ENCODE assay signal across 11 mouse cellular contexts in the genomic region with DNA sequence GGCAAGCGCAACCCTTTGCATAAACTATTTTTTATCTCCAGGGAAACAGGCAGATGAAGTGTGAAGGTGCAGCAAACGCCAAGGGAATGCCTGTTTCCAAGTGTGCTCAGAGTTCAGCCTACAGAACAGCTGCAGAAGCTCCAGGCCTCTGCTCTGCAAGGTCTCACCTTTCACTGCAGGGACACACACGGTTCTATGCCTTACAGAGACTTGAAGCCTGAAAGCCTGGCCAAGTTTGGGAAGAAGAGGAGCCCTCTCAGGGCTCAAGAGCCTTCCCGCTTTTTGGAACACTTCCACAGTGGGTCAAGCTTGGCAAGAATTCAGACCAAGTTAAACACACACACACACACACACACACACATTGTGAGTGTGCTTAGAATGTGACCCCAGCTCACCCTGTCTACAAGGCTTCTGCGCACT. TPM values are rescaled to one million over a fixed set of nuclear protein-coding genes. Genes with fewer than 3 reads are reported as not detected.
DNase-seq lines count a peak whose midpoint lies in the region; ATAC-seq and TF ChIP-seq lines count a peak whose summit lies in the region.
"Had no signal": no experiment of that assay in that cellular context is flagged by ENCODE, and none has a peak within 500 bp of the region (broad histone marks: within the 10 kb centered on the region; RNA-seq: fewer than 3 reads in every experiment).

No protein-coding gene starts in this region.

- DNase-seq in lung, embryonic 14.5 days = peak; percentile 94
- no peak for DNase-seq in lung, adult 2 months
- DNase-seq in intestine, embryonic 14.5 days (ENCODE audit: low spot score) = peak; percentile 73
- DNase-seq in spleen, postnatal 36 days (ENCODE audit: low spot score in 2 of 2) = no peak

- peak; percentile 87 for ATAC-seq in lung, embryonic 14.5 days (ENCODE audit: insufficient read depth)
- 0 out of 2 replicates have a peak, but pooled peaks have one; percentile 11 for ATAC-seq in intestine, embryonic 14.5 days (replicated peaks; ENCODE audit: low FRiP score, low TSS enrichment, low read depth)
- ATAC-seq in limb, embryonic 12.5 days (ENCODE audit: insufficient number of reproducible peaks, insufficient read depth, low FRiP score, low TSS enrichment, low read depth) = no peak
- peak; percentile 52 for ATAC-seq in stomach, embryonic 16.5 days (ENCODE audit: insufficient read depth, low FRiP score)
- ATAC-seq in CD4-positive, CD25-positive, alpha-beta regulatory T cell, adult 4 months = no peak
- ATAC-seq: midbrain, embryonic 15.5 days had no signal

- 8% methylated on average over 5 of the region's 5 CpGs for WGBS in lung, embryonic 14.5 days
- 23% methylated on average over 5 of the region's 5 CpGs for WGBS in lung, adult 2 months
- WGBS in intestine, embryonic 14.5 days = 17% methylated on average over 5 of the region's 5 CpGs
- 29% methylated on average over 5 of the region's 5 CpGs for whole genome bisulfite sequencing in limb, embryonic 12.5 days
- WGBS in stomach, embryonic 16.5 days = 29% methylated on average over 5 of the region's 5 CpGs

- peak overlapping the region; percentile 96 for H3K9ac ChIP-seq in lung, embryonic 14.5 days
- H3K9ac ChIP-seq in intestine, embryonic 14.5 days (ENCODE audit: low read length) = peak overlapping the region; percentile 91
- no peak overlapping the region for H3K9ac ChIP-seq in limb, embryonic 12.5 days (replicated peaks)
- peak overlapping the region; percentile 55 for H3K9ac ChIP-seq in stomach, embryonic 16.5 days (ENCODE audit: low read length)
- H3K9ac ChIP-seq: midbrain, embryonic 15.5 days had no signal

- peaks cover 36% of the 10 kb centered on the region for H3K27me3 ChIP-seq in lung, embryonic 14.5 days (ENCODE audit: insufficient read depth, low read length)
- no peaks in the 10 kb centered on the region for H3K27me3 ChIP-seq in intestine, embryonic 14.5 days (replicated peaks; ENCODE audit: control insufficient read depth, insufficient read depth, low read length)
- peaks cover 81% of the 10 kb centered on the region for H3K27me3 ChIP-seq in limb, embryonic 12.5 days
- H3K27me3 ChIP-seq in stomach, embryonic 16.5 days (ENCODE audit: control insufficient read depth, insufficient read depth, low read length) = 0 out of 2 replicates have a peak, but pooled peaks cover 5% of the 10 kb centered on the region

- peak overlapping the region; percentile 70 for H3K4me3 ChIP-seq in lung, embryonic 14.5 days (ENCODE audit: low read depth, low read length)
- no peak overlapping the region for H3K4me3 ChIP-seq in lung, adult 2 months (replicated peaks; ENCODE audit: extremely low read depth, low read depth, low read length)
- peak overlapping the region; percentile 58 for H3K4me3 ChIP-seq in intestine, embryonic 14.5 days (ENCODE audit: low read depth, low read length)
- H3K4me3 ChIP-seq in limb, embryonic 12.5 days (replicated peaks) = no peak overlapping the region
- peak overlapping the region; percentile 8 for H3K4me3 ChIP-seq in stomach, embryonic 16.5 days (replicated peaks; ENCODE audit: low read length)
- H3K4me3 ChIP-seq: midbrain, embryonic 15.5 days had no signal

- TF ChIP-seq POLR2A in lung, adult 2 months (IDR thresholded peaks at IDR 0.05; ENCODE audit: borderline replicate concordance, extremely low read depth, low read depth, low read length) = no peak

- no peaks in the 10 kb centered on the region for H3K9me3 ChIP-seq in lung, embryonic 14.5 days (ENCODE audit: low read depth, low read length)
- no peaks in the 10 kb centered on the region for H3K9me3 ChIP-seq in intestine, embryonic 14.5 days (ENCODE audit: control insufficient read depth, low read length)
- no peaks in the 10 kb centered on the region for H3K9me3 ChIP-seq in limb, embryonic 12.5 days
- H3K9me3 ChIP-seq in stomach, embryonic 16.5 days (replicated peaks; ENCODE audit: control insufficient read depth, low read length) = no peaks in the 10 kb centered on the region
- H3K9me3 ChIP-seq: midbrain, embryonic 15.5 days had no signal

- peak overlapping the region; percentile 99 for H3K27ac ChIP-seq in lung, embryonic 14.5 days (ENCODE audit: low read depth)
- H3K27ac ChIP-seq in intestine, embryonic 14.5 days (ENCODE audit: low read depth) = peak overlapping the region; percentile 95
- 0 out of 2 replicates have a peak overlapping the region, but pooled peaks have one; percentile 9 for H3K27ac ChIP-seq in limb, embryonic 12.5 days
- peak overlapping the region; percentile 96 for H3K27ac ChIP-seq in stomach, embryonic 16.5 days (ENCODE audit: low read length)
- H3K27ac ChIP-seq: midbrain, embryonic 15.5 days had no signal

- no peak for TF ChIP-seq CTCF in lung, embryonic 14.5 days (IDR thresholded peaks at IDR 0.05; ENCODE audit: low read depth)
- TF ChIP-seq CTCF in lung, adult 2 months (IDR thresholded peaks at IDR 0.05; ENCODE audit: insufficient read depth, low read length) = no peak

- H3K36me3 ChIP-seq in lung, embryonic 14.5 days (ENCODE audit: insufficient read depth) = peaks cover 3% of the 10 kb centered on the region; the same call in 1 of the 2 replicates
- H3K36me3 ChIP-seq in intestine, embryonic 14.5 days (ENCODE audit: control insufficient read depth, insufficient read depth, low read length) = peaks cover 3% of the 10 kb centered on the region; the same call in 1 of the 2 replicates
- H3K36me3 ChIP-seq in limb, embryonic 12.5 days = peaks cover 6% of the 10 kb centered on the region; the same call in 1 of the 2 replicates
- no peaks in the 10 kb centered on the region for H3K36me3 ChIP-seq in stomach, embryonic 16.5 days (ENCODE audit: control insufficient read depth, insufficient read depth, low read length)
- H3K36me3 ChIP-seq: G1E; midbrain, embryonic 15.5 days had no signal

- H3K4me1 ChIP-seq in lung, embryonic 14.5 days (ENCODE audit: insufficient read depth) = peaks cover 28% of the 10 kb centered on the region
- peaks cover 7% of the 10 kb centered on the region for H3K4me1 ChIP-seq in lung, adult 2 months (ENCODE audit: control insufficient read depth, insufficient read depth, low read length)
- peaks cover 69% of the 10 kb centered on the region for H3K4me1 ChIP-seq in intestine, embryonic 14.5 days (replicated peaks; ENCODE audit: control insufficient read depth, insufficient read depth, low read length)
- peaks cover 68% of the 10 kb centered on the region for H3K4me1 ChIP-seq in limb, embryonic 12.5 days (replicated peaks)
- peaks cover 36% of the 10 kb centered on the region for H3K4me1 ChIP-seq in stomach, embryonic 16.5 days (ENCODE audit: control insufficient read depth, insufficient read depth, low read length)

- H3K4me2 ChIP-seq in lung, embryonic 14.5 days = peak overlapping the region; percentile 87
- H3K4me2 ChIP-seq in intestine, embryonic 14.5 days (ENCODE audit: low read length) = peak overlapping the region; percentile 78
- H3K4me2 ChIP-seq in limb, embryonic 12.5 days = no peak overlapping the region
- peak overlapping the region; percentile 94 for H3K4me2 ChIP-seq in stomach, embryonic 16.5 days (ENCODE audit: low read depth, low read length)
- H3K4me2 ChIP-seq: midbrain, embryonic 15.5 days had no signal

RNA-seq across cellular contexts. Expression of gene Hoxa4, which starts 2.4 kb away (rescaled TPM):
- 7.0 and 7.7 TPM in 2 replicates for polyA plus RNA-seq in lung, embryonic 14.5 days (2014; fragmentation: Nextera tagmentation; extraction: Ambion mirVana)
- 5.7 and 8.4 TPM in 2 replicates for polyA plus RNA-seq in lung, adult 2 months (2012; rRNA removed)
- 7.5 and 7.7 TPM in 2 replicates for polyA plus RNA-seq in intestine, embryonic 14.5 days (2014; fragmentation: Nextera tagmentation; extraction: Ambion mirVana)
- polyA plus RNA-seq in limb, embryonic 12.5 days (2016; fragmentation: Nextera tagmentation; extraction: Ambion mirVana) = 0.35 and 0.90 TPM in 2 replicates
- polyA plus RNA-seq in stomach, embryonic 16.5 days (2015; fragmentation: Nextera tagmentation; extraction: Ambion mirVana) = 2.5 and 2.8 TPM in 2 replicates
- polyA plus RNA-seq in CD4-positive, CD25-positive, alpha-beta regulatory T cell, adult 4 months (2017; shearing (Covaris generic)) = not detected
- polyA plus RNA-seq: frontal cortex, adult 2 months; G1E; midbrain, embryonic 15.5 days had no signal

RNA-seq across cellular contexts. Expression of gene 5730596B20Rik, which starts 11.9 kb away (rescaled TPM):
- 2.3 and 2.6 TPM in 2 replicates for polyA plus RNA-seq in lung, embryonic 14.5 days (2014; fragmentation: Nextera tagmentation; extraction: Ambion mirVana)
- polyA plus RNA-seq in lung, adult 2 months (2012; rRNA removed) = 0.26 and 0.31 TPM in 2 replicates
- 2.5 and 2.8 TPM in 2 replicates for polyA plus RNA-seq in intestine, embryonic 14.5 days (2014; fragmentation: Nextera tagmentation; extraction: Ambion mirVana)
- 0.91 and 0.98 TPM in 2 replicates for polyA plus RNA-seq in limb, embryonic 12.5 days (2016; fragmentation: Nextera tagmentation; extraction: Ambion mirVana)
- 2.1 and 2.6 TPM in 2 replicates for polyA plus RNA-seq in stomach, embryonic 16.5 days (2015; fragmentation: Nextera tagmentation; extraction: Ambion mirVana)
- not detected for polyA plus RNA-seq in CD4-positive, CD25-positive, alpha-beta regulatory T cell, adult 4 months (2017; shearing (Covaris generic))
- polyA plus RNA-seq: frontal cortex, adult 2 months; G1E; midbrain, embryonic 15.5 days had no signal

RNA-seq across cellular contexts. Expression of gene Hoxa5, which starts 15.2 kb away (rescaled TPM):
- polyA plus RNA-seq in lung, embryonic 14.5 days (2014; fragmentation: Nextera tagmentation; extraction: Ambion mirVana) = 58.3 and 58.5 TPM in 2 replicates
- polyA plus RNA-seq in lung, adult 2 months (2012; rRNA removed) = 29.1 and 46.9 TPM in 2 replicates
- polyA plus RNA-seq in intestine, embryonic 14.5 days (2014; fragmentation: Nextera tagmentation; extraction: Ambion mirVana) = 30.1 and 34.1 TPM in 2 replicates
- polyA plus RNA-seq in limb, embryonic 12.5 days (2016; fragmentation: Nextera tagmentation; extraction: Ambion mirVana) = 8.2 and 9.2 TPM in 2 replicates
- polyA plus RNA-seq in stomach, embryonic 16.5 days (2015; fragmentation: Nextera tagmentation; extraction: Ambion mirVana) = 8.8 and 11.0 TPM in 2 replicates
- not detected for polyA plus RNA-seq in CD4-positive, CD25-positive, alpha-beta regulatory T cell, adult 4 months (2017; shearing (Covaris generic))
- polyA plus RNA-seq: frontal cortex, adult 2 months; G1E; midbrain, embryonic 15.5 days had no signal

RNA-seq across cellular contexts. Expression of gene Hoxa6, which starts 19.3 kb away (rescaled TPM):
- polyA plus RNA-seq in lung, embryonic 14.5 days (2014; fragmentation: Nextera tagmentation; extraction: Ambion mirVana) = 4.0 and 5.1 TPM in 2 replicates
- polyA plus RNA-seq in lung, adult 2 months (2012; rRNA removed) = 1.7 and 2.3 TPM in 2 replicates
- 2.5 and 3.9 TPM in 2 replicates for polyA plus RNA-seq in intestine, embryonic 14.5 days (2014; fragmentation: Nextera tagmentation; extraction: Ambion mirVana)
- polyA plus RNA-seq in limb, embryonic 12.5 days (2016; fragmentation: Nextera tagmentation; extraction: Ambion mirVana) = 3.1 and 4.1 TPM in 2 replicates
- 1.3 and 1.4 TPM in 2 replicates for polyA plus RNA-seq in stomach, embryonic 16.5 days (2015; fragmentation: Nextera tagmentation; extraction: Ambion mirVana)
- not detected for polyA plus RNA-seq in CD4-positive, CD25-positive, alpha-beta regulatory T cell, adult 4 months (2017; shearing (Covaris generic))
- polyA plus RNA-seq: embryonic facial prominence, embryonic 11.5 days; frontal cortex, adult 2 months; G1E; midbrain, embryonic 15.5 days had no signal

RNA-seq across cellular contexts. Expression of gene Hoxa3, which starts 24.0 kb away (rescaled TPM):
- polyA plus RNA-seq in lung, embryonic 14.5 days (2014; fragmentation: Nextera tagmentation; extraction: Ambion mirVana) = 10.3 and 11.3 TPM in 2 replicates
- 12.8 and 13.4 TPM in 2 replicates for polyA plus RNA-seq in lung, adult 2 months (2012; rRNA removed)
- polyA plus RNA-seq in intestine, embryonic 14.5 days (2014; fragmentation: Nextera tagmentation; extraction: Ambion mirVana) = 9.2 and 9.7 TPM in 2 replicates
- polyA plus RNA-seq in limb, embryonic 12.5 days (2016; fragmentation: Nextera tagmentation; extraction: Ambion mirVana) = 7.7 and 7.9 TPM in 2 replicates
- 6.0 and 7.4 TPM in 2 replicates for polyA plus RNA-seq in stomach, embryonic 16.5 days (2015; fragmentation: Nextera tagmentation; extraction: Ambion mirVana)
- polyA plus RNA-seq in CD4-positive, CD25-positive, alpha-beta regulatory T cell, adult 4 months (2017; shearing (Covaris generic)) = under 1 TPM in 1 of 2 experiments, not detected in 1; 0.15 TPM
- polyA plus RNA-seq: frontal cortex, adult 2 months; G1E; midbrain, embryonic 15.5 days had no signal

Comparison
In these comparisons a context has a peak if more than half of its experiments do, and no peak if none do; other contexts are left out.
1. DNase-seq: peak in lung, embryonic 14.5 days (single experiment) and intestine, embryonic 14.5 days (single experiment); none in lung, adult 2 months (single experiment) and spleen, postnatal 36 days (0 of 2).
2. H3K4me3 ChIP-seq: peak in lung, embryonic 14.5 days (single experiment), intestine, embryonic 14.5 days (single experiment) and stomach, embryonic 16.5 days (single experiment); none in lung, adult 2 months (single experiment) and limb, embryonic 12.5 days (single experiment).
3. ATAC-seq: peak in lung, embryonic 14.5 days (single experiment), intestine, embryonic 14.5 days (single experiment) and stomach, embryonic 16.5 days (single experiment); none in limb, embryonic 12.5 days (single experiment) and CD4-positive, CD25-positive, alpha-beta regulatory T cell, adult 4 months (single experiment).
4. H3K27ac ChIP-seq: peak in every context shown above with its lines; median percentile 99 in lung, embryonic 14.5 days; 96 in stomach, embryonic 16.5 days; 95 in intestine, embryonic 14.5 days; 9 in limb, embryonic 12.5 days.